Mouse (Mus musculus): ENCODE results near the gene Ttll11.

Gene Ttll11

DNA sequence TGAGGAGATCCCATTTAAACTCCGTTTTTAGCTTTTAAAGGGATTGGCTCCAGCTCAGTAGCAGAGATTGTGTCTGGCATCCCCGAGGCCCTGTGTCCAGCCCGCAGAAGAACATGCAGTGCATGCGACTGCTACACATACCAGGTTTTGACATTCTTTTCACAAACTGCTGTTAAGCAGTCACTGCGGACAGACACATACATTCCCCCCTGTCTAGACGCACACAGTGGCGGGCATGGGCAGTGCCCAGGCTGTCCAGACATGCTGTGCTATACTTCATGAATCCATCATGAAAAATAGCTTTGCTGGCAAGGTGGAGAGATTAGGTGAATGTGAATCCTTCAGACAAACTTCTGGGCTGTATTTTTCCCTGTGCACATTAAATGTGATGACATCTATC is 154.6 kb downstream of the Ttll11 start:
- DNase-seq (ENCODE audit: extremely low spot score), result no peak

DNA sequence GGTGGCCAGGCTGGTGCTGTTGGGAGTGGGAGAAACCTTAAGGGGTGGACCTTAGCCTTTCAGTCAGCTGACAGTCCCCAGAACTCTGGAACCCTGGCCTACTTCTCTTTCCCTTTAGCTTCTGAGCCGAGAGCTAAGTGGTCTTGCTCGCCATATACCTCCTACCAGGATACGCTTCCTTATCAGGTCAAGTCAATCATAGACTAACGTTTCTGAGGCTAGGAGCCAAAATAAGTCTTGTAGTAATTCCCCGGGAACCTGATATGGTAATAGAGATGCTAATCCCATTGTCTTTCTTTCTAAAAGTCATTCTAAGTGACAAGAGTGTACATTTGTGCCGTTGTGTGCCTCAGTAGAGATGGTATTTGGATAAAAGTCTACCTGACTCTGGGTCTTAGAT is 156.1 kb downstream of the Ttll11 start:
- no peak for DNase-seq (ENCODE audit: extremely low spot score)

DNA sequence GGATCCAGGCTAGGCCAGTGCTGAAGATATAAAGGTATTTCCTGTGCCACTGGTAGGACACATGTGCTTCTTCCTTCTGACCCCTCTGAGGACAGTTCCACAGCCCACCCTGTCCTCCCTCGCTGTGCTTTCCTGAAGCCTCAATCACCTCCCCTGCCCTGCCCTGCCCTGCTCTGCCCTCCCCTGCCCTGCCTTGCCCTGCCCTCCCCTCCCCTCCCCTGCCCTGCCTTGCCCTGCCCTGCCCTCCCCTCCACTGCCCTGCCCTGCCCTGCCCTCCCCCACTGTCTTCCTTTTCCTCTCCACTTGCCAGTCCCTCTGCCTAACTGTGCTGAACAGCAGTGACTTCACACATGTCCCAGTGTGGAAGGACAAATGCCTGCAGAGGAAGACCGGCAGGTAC is 160.8 kb downstream of the Ttll11 start:
- DNase-seq (ENCODE audit: extremely low spot score), result no peak

DNA sequence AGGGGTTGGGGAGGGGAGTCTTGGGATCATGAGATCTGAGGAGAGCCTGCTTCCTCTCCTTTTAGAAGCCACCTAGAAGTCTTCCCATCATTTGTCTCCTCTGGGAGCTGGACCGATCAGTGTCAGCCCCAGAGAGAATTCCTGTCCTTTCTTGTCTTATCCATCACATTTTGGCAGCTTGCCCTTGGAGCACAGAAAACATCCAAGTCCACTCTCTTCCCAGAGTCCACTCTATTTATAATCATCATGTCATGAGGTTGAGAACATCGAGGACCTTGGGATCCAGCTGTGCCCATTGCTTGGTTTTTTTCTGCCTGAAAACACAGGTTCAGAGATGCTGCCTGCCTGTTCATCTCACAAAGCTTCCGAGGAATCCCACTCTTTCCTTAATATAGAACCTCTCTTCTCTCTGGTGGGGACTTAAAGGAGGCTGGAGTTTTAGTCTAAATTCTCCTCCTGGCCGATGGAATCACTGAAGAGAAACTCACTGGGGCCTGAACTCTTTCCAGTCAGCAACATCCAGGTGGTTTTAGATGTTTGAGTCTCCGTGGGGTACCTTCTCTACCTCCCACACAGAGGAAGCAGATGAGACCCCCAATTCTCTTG is 163.6 kb downstream of the Ttll11 start:
- no peak for DNase-seq (ENCODE audit: extremely low spot score)

- DNase-seq (ENCODE audit: extremely low spot score), result no peak
Measured at GRCm38 (mm10) chr2:35812561-35812933, 167.2 kb downstream of the Ttll11 start.

- DNase-seq (ENCODE audit: extremely low spot score), result no peak
Measured at GRCm38 (mm10) chr2:35811801-35812560, 167.7 kb downstream of the Ttll11 start.

DNA sequence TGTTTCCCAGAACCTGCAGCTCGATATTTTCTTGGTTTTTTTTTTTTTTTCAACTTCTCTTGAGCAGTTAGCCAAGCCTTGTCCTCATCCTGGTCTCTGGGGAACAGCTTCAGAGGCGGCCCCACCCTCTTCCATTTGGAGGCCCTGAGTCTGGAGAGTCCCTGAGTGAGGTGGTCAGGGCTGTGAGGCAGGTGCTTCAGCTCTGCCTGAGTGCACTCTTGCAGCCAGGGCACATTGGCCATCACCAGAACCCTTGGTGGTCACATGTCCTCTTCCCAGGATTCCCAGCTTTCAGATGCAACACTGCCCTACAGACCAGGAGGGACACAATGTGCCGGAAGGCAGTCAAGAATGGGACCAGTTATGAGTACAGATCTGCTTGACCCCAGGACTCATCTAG is 169.7 kb downstream of the Ttll11 start:
- DNase-seq (ENCODE audit: extremely low spot score), result no peak

GRCm38 (mm10) chr2:35809141-35809540 is 170.6 kb downstream of the Ttll11 start:
- DNase-seq (ENCODE audit: extremely low spot score), result no peak

GRCm38 (mm10) chr2:35805881-35806280 is 173.8 kb downstream of the Ttll11 start:
- DNase-seq (ENCODE audit: extremely low spot score), result no peak

- no peak for DNase-seq (ENCODE audit: extremely low spot score)
Measured at GRCm38 (mm10) chr2:35803095-35803494, 176.6 kb downstream of the Ttll11 start.

- no peak for DNase-seq (ENCODE audit: extremely low spot score)
Measured at GRCm38 (mm10) chr2:35801759-35802158, 178.0 kb downstream of the Ttll11 start.

GRCm38 (mm10) chr2:35799073-35799472 is 180.6 kb downstream of the Ttll11 start:
- DNase-seq (ENCODE audit: extremely low spot score), result no peak

DNA sequence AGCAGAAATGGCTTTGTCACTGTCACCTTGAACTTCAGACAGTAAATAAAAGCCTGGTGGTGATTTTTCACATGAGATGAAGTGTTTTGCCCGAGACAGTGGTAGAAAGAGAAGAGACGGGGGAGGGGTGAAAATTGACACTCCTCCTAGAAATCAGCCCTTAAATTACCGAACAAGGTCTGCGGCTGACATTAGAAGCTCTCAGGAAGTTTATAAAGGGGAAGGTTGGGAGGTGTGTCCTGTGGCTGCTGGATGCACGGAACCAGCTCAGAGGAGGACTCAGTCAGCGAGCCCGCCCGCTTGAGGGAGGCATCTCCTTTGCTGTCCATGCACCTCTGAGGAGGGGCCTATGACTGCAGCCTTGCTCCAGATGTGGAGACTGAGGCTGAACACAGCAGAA is 181.7 kb downstream of the Ttll11 start:
- no peak for DNase-seq (ENCODE audit: extremely low spot score)

DNA sequence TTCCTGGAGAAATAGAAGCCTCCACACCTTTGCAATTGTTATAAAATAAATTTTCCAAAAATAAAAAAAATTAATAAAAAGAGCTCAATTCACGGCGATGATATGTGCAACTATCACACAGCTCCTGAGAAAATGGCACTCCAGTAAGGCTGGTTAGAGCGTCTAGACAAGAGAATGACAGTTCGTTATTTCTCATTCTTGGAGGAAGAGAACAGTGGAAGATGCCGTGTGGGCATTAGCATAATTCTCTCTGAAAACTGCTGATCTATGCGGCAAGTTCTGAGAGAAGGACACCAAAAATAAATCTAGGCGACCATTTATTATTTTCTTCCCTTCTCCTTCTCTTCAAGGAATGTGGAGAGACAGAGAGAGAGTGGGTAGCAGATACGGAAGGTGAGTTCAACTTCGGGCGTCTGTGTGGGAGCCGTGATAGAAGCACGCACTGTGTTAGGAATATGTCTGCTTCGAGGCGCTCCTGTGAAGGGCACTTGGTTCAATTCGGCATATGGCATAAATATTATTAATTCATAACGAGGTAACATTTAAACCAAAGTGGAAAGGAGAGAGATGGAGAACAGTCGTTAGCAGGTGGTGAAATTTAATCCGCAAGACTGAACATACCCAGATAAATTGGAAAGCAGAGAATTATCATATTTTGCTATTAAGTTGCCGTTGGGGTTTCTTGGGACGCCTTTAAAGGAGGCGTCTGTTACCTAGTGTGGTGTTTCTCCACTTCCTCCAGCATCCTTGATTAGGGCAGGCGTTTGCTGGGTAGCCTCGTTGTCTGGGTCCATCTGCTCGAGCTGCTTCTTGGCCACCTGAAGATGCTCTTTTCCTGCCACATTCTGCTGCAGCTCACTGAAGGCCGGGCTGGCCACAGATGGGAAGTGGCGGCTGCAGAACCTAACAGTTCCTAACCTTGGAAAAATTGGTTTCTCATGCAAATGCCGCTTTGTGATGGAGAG is 190.1 kb downstream of the Ttll11 start:
- DNase-seq (ENCODE audit: extremely low spot score), result no peak

- DNase-seq (ENCODE audit: extremely low spot score), result no peak
Measured at GRCm38 (mm10) chr2:35785877-35786276, 193.8 kb downstream of the Ttll11 start.

- DNase-seq (ENCODE audit: extremely low spot score), result no peak
Measured at GRCm38 (mm10) chr2:35783368-35783767, 196.3 kb downstream of the Ttll11 start.

GRCm38 (mm10) chr2:35779266-35779665 is 200.4 kb downstream of the Ttll11 start:
- no peak for DNase-seq (ENCODE audit: extremely low spot score)

DNA sequence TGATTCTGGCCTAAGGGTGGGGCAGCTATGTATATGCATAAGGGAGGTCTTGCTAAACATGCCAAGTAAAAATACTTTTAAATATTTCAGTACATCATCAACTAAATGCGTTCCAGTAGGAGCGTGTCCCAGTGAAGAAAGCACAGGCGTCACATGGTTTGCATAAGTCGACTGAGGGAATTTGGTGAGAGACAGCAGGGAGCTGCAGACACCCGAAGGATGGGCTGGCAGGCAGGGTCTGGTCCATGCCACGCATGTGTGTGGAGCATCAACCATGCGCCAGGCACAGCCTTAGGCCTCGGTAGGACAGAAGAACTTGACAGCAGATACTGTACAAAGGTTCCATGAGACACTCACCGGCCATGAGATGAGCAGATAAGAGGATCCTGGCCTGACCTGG is 202.8 kb downstream of the Ttll11 start:
- DNase-seq (ENCODE audit: extremely low spot score), result no peak

GRCm38 (mm10) chr2:35775651-35776055 is 204.1 kb downstream of the Ttll11 start:
- no peak for DNase-seq (ENCODE audit: extremely low spot score)

DNA sequence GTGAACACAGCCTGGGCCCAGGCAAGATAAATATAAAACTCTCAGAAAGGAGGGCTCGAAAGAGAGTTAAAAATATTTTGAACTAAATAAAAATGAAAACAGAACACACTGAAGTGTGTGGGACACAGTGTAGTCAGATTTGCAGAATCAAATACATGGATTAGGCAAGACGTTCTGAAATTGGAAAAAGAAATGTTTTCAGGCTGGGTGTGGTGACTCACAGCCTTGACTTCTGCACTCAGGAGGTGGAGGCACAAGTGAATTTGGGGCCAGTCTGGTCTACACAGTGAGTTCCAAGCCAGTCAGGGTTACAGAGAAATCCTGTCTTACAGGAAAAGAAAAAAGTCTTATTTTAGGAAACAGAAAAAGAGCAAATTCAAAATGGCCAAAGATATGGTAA is 209.2 kb downstream of the Ttll11 start:
- no peak for DNase-seq (ENCODE audit: extremely low spot score)

DNA sequence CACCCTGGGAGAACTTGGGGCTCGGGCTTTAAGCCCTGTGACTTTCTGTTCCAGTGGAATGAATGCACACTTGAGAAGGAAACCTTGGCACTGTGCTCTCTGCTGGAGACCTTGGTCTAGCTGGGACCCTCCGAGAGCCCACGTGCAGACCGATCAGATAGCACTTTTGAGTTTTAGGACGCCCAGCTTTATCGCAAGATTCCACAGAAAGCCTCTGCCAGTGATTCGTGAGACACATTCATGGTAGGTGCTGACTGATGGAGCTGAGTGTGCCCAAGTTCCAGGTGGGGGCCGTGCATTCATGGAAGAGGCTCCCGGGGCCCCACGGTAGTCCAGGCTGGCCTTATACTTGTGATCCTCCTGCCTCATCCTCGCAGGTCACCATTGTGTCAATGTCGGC is 210.3 kb downstream of the Ttll11 start:
- DNase-seq (ENCODE audit: extremely low spot score), result no peak

DNA sequence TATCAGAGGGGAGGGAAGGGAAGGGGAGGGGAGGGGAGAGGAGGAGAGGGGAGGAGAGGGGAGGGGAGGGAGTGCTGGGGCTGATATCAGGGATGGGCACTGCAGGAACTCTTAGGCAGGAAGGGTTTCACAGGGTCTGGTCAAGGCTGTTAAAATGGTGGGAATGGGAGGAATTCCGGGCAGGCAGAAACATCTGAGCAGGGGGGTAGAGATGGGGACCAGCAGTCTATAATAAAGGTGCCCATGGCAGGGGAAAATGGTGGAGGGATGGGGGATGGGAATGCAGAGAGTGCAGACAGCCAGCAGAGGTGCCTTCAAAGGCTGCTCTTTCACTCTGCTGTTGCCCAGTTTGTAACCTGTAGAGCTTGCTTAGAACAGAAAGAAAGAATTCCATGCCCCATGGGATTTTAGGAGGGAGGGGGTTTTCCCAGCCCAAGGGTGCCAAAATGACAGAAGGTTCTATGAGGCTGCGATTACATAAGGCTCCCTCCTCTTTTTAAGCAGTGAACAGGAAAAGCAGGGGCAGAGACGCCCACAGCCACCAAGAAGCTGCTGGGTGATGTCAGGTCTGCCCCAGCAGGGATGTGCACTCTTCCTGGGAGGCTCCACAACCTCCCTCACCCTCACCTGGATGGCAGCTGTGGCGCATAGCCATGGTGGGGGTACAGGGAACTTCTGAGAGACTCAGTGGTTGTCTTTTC is 211.0 kb downstream of the Ttll11 start:
- no peak for DNase-seq (ENCODE audit: extremely low spot score)

Measured in embryo, embryonic 9.5 days (tissue).